Mouse (Mus musculus): ENCODE measurements around the gene Smn1.

DNA sequence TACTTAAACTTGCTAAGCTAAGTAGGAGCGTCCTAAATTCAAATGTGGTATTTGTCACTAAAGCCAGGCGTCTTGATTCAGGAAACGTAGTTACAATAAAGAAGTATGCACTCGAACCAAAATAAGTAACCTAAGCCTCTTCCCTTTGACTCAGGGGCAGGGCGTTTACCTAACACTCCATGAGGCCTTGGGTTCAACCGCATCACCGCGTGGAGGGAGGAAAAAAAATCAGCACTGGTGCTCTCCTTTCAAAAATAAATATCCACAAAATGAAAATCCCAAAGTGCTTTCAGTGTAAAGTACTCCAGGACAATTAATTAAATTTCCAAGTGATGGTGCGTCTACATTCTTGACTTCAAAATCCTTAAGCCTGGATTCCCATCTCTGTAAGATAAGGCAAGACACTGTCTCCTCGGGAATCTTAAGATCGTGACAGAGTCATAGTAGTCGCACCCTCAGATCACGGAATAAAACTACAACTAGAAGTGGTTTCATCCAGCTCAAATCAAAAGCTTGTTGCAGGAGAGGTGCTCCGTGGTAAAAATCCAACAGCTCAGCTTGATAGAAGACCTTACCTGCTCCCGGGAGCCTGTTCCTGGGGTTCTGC is 21.5 kb upstream of the Smn1 start:
- TF ChIP-seq CTCF (IDR thresholded peaks at IDR 0.05; ENCODE audit: low read depth, low read length) (no peak), POLR2A (IDR thresholded peaks at IDR 0.05; ENCODE audit: extremely low read depth, insufficient read depth, low read length) (no peak)
